Mouse (Mus musculus) G1E (cell line): ENCODE data around the gene Sarm1.

Experiments
- CTCF ChIP-seq: IDR thresholded peaks from 2 replicates; pipeline ENCODE4 v1.5.1; 2012; ENCODE audit warnings: low read depth, low read length, inconsistent platforms, mixed read lengths
- GATA1 ChIP-seq: IDR thresholded peaks from 2 replicates; pipeline ENCODE4 v1.6.1; 2012; ENCODE audit warnings: borderline replicate concordance, low read length, inconsistent platforms, mixed read lengths
- POLR2AphosphoS5 ChIP-seq: IDR thresholded peaks from 2 replicates; pipeline ENCODE4 v1.6.1; 2012; ENCODE audit warnings: low read depth, low read length, inconsistent platforms; ENCODE audit not compliant: insufficient replicate concordance
- TAL1 ChIP-seq: conservative IDR thresholded peaks from 2 replicates; pipeline ENCODE4 v1.6.1; 2012; ENCODE audit warnings: low read depth, low read length, inconsistent platforms, mixed read lengths

DNA sequence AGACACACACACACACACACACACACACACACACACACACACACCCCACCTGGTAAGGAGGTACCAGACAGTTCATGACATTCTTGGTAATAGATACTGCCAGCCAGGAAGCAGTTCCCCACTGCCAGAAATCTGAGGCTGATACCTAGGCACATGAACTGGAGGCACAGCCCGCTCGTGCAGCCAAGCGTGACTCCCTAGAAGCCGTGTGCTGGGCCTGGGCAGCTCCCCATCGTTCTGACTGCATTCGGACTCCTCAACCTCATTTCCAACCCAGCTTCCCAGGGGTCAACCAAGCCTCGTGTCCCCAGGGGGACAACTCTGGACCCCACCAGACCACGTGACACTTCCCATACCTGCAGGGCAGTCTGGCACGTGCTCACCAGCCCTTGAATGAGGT lies 31.2 kb upstream of the Sarm1 start:
- no peak for TF ChIP-seq CTCF
- TF ChIP-seq GATA1: no peak
- TF ChIP-seq TAL1: no peak
- no peak for TF ChIP-seq POLR2AphosphoS5
